Mouse (Mus musculus): Measurements from ENCODE around the gene Ppfia4.

Gene Ppfia4

DNA sequence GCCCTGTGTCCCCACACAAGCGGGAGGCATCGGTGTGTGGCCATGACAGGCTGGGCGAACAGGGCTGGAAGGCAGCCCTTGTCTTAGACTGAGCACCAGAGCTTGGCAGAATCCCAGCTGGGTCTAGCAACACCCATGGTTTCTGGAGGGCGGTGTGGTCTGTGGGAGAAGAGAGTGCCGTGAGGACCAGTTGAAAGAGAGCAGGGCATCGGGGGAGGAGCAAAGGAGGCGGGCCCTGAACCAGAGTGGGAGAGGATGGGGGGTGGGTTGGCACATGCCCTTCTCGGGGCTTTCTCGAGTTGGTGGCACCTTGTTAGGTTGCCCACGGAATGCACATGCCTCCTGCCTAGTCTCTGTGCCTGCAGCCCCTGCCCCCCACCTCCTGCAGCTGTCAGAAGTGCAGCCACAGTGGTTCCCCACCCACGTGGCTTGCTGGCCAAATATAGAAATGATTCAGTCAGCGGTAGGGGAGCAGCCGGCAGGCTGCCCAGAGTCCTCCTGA lies at the start of gene Ppfia4:
Gene Ppfia4, minus strand, starts transcription at position 159 of the 502 bp plus-strand sequence.
- DNase-seq: peak; percentile 95

- peak; percentile 93 for DNase-seq
These were observed 49.3 kb upstream of the Ppfia4 start for GRCm38 (mm10) chr1:134381795-134382625.

- DNase-seq: no peak
These were observed 48.3 kb upstream of the Ppfia4 start for GRCm38 (mm10) chr1:134381051-134381450.

DNA sequence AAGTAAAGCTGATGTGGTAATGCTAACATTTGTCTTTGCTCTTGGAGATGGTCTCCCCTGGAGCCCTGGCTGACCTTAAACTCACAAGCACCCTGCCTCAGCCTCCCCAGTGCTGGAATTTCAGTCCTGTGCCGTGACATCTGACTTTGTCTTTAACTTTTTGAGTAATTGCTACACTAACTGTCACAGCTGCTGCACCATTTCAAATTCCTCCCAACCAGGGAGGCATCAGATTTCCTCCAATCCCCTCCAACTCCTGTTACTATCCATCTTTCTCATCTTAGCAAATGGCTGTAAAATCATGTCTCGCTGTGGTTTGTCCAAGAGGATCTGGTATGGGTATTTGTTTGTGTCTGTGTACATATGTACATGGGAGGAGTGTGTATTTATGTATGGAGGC lies 41.4 kb upstream of the Ppfia4 start:
- peak; percentile 78 for DNase-seq

GRCm38 (mm10) chr1:134368777-134369337 lies 36.1 kb upstream of the Ppfia4 start:
- DNase-seq: peak; percentile 85

DNA sequence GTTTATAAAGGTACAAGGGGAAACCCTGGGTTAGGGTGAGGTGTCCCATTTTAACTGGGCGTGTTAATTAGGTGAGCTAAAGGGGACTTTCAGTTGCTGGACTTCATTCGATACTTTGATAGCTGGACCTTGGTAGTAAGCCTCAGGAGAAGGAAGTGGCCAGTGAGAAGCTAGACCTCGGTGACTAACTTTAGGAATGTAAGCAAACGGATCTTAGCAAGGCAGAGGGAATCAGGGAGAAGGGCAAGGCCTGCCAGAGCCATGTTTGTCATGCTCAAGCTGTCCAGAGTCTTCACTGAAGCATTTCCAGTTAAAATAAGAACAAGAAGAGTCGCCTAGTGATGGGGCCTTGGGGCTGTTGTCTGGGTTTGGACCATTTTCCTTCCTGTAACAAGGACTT lies 32.8 kb upstream of the Ppfia4 start:
- DNase-seq: peak; percentile 58

GRCm38 (mm10) chr1:134363194-134363593 lies 30.5 kb upstream of the Ppfia4 start:
- peak; percentile 49 for DNase-seq

DNA sequence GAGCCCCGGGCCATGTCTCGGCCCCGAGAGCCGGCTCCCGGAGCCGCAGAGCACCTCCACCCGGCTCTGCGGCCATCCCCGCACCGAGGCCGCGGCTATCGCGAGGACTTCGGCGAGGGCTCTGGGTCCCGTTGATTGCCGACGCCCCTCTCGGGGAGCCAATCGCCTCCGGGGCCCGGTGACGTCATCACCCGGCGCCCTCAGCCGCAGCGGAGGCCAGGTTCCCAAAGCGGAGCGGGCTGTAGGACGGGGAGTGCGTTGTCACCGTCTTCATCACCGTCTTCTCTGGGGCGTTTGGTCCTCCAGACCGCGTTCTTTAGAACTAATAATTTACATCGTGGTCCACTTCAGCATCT lies 29.1 kb upstream of the Ppfia4 start, which contains the start of gene Tmem183a:
Gene Tmem183a, minus strand, starts transcription at position 123 of the 356 bp plus-strand sequence.
- peak; percentile 100 for DNase-seq

GRCm38 (mm10) chr1:134361195-134361856 lies 28.6 kb upstream of the Ppfia4 start:
- DNase-seq: peak; percentile 88

GRCm38 (mm10) chr1:134360656-134361055 lies 27.9 kb upstream of the Ppfia4 start:
- DNase-seq: peak; percentile 90

DNA sequence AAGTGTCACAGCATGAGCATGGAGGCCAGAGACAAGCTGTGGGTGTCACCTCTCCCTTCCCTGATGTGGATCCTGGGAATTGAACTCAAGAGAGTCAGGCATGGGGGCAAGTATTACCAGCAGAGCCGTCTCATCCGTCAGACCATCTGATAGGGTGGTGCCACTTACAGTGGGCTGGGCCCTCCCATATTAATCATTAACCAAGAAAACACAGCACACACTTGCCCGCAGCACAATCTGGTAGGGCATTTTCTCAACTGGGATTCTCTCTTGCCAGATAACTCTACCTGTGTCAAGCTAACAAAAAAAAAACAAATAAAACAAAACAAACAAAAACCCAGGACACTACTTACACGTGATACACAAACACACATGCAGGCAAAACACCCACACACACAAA lies 24.7 kb upstream of the Ppfia4 start:
- peak; percentile 77 for DNase-seq

DNA sequence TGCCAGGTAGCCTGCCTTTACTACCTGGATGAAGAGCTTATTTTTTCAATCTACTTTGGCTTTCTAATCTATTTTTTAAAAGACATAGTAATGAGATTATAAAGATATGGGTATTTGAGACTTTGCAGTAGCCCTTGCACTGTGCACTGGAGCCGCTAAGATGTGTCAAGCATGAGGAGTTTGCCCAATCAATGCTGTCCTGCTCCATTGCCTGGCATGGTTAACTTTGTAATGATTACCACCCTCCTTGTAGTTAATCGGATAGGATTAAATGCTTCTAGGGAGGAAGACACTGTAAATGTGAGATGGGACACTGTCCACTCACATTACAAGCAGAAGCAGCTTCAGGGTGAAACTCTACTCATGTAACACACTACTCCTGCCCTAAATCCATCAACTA lies 20.6 kb upstream of the Ppfia4 start:
- DNase-seq: peak; percentile 21

DNA sequence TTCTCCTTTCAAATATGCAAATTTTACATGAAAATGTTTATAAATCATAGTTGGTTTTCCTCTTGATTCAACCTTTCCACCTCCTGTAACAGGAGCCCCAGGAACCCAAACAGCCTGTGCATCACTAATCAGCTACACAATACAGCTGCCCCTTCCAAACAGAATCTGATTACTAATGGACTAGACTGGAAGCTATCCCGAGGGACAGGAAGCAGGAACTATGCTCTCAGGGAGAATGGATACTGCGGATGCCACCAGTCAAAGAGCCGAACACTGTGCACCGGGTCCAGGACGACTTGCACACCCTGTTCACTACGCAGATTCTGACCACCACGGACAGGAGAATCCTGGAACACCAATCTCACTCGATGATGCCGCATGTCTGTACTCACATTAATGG lies 15.1 kb upstream of the Ppfia4 start:
- peak; percentile 60 for DNase-seq

DNA sequence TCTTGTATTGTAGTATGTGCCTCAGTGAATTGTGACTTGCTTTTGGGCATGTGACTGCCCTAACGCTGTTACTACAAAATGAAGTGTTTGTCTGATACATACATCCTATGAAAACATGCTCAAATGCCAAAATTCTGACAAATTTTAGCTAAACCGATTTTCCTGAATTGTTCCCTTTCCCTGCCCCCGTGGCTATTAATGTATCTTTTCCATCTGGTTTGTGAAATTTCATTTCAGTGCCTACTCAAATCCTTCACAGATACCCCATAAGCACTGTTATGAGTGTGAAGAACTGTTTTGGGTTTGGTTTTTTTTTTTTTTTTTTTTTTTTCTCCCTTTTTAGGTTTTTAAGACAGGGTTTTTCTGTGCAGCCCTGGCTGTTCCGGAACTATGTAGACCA lies 12.3 kb upstream of the Ppfia4 start:
- no peak for DNase-seq

DNA sequence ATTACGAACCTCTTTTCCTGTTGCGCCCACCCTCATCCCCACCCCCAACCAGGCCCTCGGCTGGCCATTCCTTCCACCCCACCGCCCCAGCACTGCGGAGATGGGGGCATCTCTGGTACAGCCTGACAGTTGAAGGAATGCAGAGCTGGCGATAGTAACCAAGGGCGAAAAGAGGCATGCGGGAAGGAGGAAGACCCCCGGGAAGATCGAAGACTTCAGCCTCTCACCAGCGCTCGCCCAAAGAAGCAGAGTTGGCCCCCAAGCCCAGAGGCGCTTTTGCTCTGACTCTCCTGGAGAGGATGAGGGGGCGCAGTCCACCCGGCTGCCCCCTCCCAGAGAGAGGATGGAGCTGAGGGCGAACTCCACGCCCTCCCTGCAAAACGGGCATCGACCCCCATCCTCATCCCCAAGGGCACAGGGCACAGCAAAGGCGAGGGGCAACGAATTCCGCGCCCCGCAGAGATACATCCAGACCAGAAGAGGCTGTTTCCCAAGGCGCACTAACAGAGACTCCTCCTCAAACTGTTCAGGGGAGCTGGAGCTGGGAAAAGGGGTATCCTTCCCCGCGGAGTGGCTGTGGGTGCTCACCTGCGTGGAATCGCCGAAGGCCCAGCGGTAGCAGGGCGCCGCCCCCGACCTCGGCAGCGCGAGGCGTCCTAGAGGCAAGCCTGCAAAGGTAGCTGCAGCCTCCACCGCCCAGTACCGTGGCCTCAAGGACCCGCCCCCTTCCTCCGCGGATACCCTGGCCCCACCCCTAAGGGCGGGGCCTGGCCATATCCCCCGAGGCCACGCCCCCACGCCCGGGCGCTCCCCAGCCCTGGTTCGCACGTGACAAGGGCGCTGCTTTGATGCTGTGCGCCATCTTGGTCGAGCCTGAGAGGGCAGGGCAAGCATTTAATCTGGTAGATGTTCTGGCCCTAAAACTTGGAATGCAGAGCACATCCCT lies 11.6 kb upstream of the Ppfia4 start:
- DNase-seq: peak; percentile 95

DNA sequence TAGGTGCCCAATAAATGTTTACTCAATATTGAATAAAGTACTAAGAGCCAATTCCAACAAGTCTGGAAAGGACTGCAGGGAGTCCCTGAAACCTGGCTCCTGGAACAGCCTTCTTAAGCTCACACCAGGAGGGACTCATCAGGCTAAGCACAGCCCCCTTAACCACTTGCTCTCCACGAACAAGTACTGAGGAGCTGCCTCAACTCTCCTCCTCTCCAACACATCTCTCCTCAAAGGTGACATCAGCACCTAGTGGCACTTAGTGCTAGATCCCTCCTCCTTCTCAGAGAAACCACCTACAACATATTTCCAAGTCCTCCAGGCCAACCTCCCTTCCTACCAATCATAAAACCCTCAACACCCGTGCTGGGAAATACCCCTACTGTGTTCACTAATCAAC lies 10.8 kb upstream of the Ppfia4 start:
- DNase-seq: peak; percentile 88

GRCm38 (mm10) chr1:134342781-134343310 lies 10.1 kb upstream of the Ppfia4 start:
- DNase-seq: peak; percentile 87

DNA sequence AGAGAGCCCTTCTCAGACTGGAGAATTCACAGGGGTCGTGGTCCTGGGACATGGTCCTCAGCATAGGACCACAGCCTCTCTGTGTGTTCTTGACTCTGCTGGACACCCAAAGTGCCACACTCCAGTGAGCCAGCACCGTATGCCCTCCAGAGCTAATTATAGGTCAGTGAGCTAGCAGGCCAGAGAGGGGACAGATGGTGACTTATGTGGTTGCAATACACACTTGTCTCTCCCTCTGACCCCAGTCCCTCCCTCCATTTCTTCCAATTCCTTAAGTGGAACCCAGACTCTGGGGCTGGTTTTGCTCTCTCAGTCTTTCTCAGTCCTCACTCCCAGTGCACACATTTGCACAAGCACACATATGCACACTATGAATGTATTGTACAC lies 9.5 kb upstream of the Ppfia4 start:
- peak; percentile 91 for DNase-seq

- DNase-seq: peak; percentile 78
These were observed 9.0 kb upstream of the Ppfia4 start for GRCm38 (mm10) chr1:134341641-134342277.

GRCm38 (mm10) chr1:134339757-134340619 lies 7.3 kb upstream of the Ppfia4 start:
- DNase-seq: peak; percentile 83

- no peak for DNase-seq
These were observed 6.4 kb upstream of the Ppfia4 start for GRCm38 (mm10) chr1:134339162-134339561.

All from heart, adult 11 months (tissue).